Mouse (Mus musculus) liver, embryonic 12.5 days (tissue): ENCODE measurements around the gene Setd2. TPM values are rescaled to one million over a fixed set of nuclear protein-coding genes. Genes with fewer than 3 reads are reported as not detected.
A peak's percentile ranks its signal among the peaks of the same experiment; 100 is the strongest.

Source experiments
- ATAC-seq: fragments of 200-750 bp; cut with Nextera tagmentation; 2 replicates; pipeline ENCODE4 v1.8.0; 2017; ENCODE audit warnings: moderate number of reproducible peaks, mild to moderate bottlenecking, moderate library complexity
- H3K27ac ChIP-seq: fragments of 300-500 bp; sonication (generic); 2 replicates; pipeline ENCODE4 v1.5.1; 2016; ENCODE audit warnings: mild to moderate bottlenecking
- H3K27me3 ChIP-seq: fragments of 300-500 bp; sonication (generic); replicated peaks from 2 replicates; pipeline ENCODE4 v1.6.1; 2016; ENCODE audit warnings: mild to moderate bottlenecking, moderate library complexity
- H3K36me3 ChIP-seq: fragments of 300-500 bp; sonication (generic); 2 replicates; pipeline ENCODE4 v1.6.1; 2016; ENCODE audit warnings: mild to moderate bottlenecking, moderate library complexity
- H3K4me1 ChIP-seq: fragments of 300-500 bp; sonication (generic); 2 replicates; pipeline ENCODE4 v1.6.1; 2016
- H3K4me2 ChIP-seq: fragments of 300-500 bp; sonication (generic); 2 replicates; pipeline ENCODE4 v1.6.1; 2016; ENCODE audit warnings: mild to moderate bottlenecking, moderate library complexity
- H3K4me3 ChIP-seq: fragments of 300-500 bp; sonication (generic); 2 replicates; pipeline ENCODE4 v1.5.1; 2016; ENCODE audit warnings: mild to moderate bottlenecking, moderate library complexity
- H3K9ac ChIP-seq: fragments of 300-500 bp; sonication (generic); 2 replicates; pipeline ENCODE4 v1.6.1; 2016; ENCODE audit warnings: mild to moderate bottlenecking, moderate library complexity
- H3K9me3 ChIP-seq: fragments of 300-500 bp; sonication (generic); replicated peaks from 2 replicates; pipeline ENCODE4 v1.6.1; 2016; ENCODE audit warnings: mild to moderate bottlenecking, moderate library complexity
- WGBS: fragments of 180-500 bp; shearing (Covaris S2); methylation state at CpG from one replicate; pipeline ENCODE4 v1.1.7; 2016; ENCODE audit not compliant: insufficient replicate concordance; 5-methylcytosine and 5-hydroxymethylcytosine counted together
- polyA plus RNA-seq: library from polyadenylated mRNA; unstranded; fragments of >200 nt; fragmentation: Nextera tagmentation; extraction: Ambion mirVana; gene quantifications from 2 replicates; pipeline ENCODE4 v1.2.1, GENCODE M21; 2016

Setd2 gene
- polyA plus RNA-seq, 1 experiment from 2014 or later = 20.4 TPM

GRCm38 (mm10) chr9:110624361-110625166 lies 92.2 kb downstream of the Setd2 start, which contains the start of gene Nradd:
Gene Nradd, minus strand, starts transcription at chr9:110624452.
- 16% methylated on average over 41 of the region's 41 CpGs for WGBS
- Histone ChIP-seq H3K4me2 (peak within 1 kb of the TSS; percentile 88), H3K4me3 (peak within 1 kb of the TSS; percentile 60), H3K36me3 (peaks cover 61% of the 10 kb centered on the region), H3K4me1 (peaks cover 21% of the 10 kb centered on the region), H3K9me3 (no peaks in the 10 kb centered on the region), H3K27ac (peak within 1 kb of the TSS; percentile 49; the same call in 1 of the 2 replicates), H3K27me3 (no peaks in the 10 kb centered on the region), H3K9ac (peak within 1 kb of the TSS; percentile 62)
- peak; percentile 90 for ATAC-seq

GRCm38 (mm10) chr9:110625350-110625908 lies 93.0 kb downstream of the Setd2 start:
- H3K4me3 ChIP-seq = peak overlapping the region; percentile 60; the same call in 1 of the 2 replicates
- H3K36me3 ChIP-seq = peaks cover 61% of the 10 kb centered on the region
- H3K9ac ChIP-seq = peak overlapping the region; percentile 46; the same call in 1 of the 2 replicates
- no peak for ATAC-seq
- 74% methylated on average over 11 of the region's 11 CpGs for WGBS
- no peak overlapping the region for H3K27ac ChIP-seq
- H3K27me3 ChIP-seq = no peaks in the 10 kb centered on the region
- H3K9me3 ChIP-seq = no peaks in the 10 kb centered on the region
- peaks cover 21% of the 10 kb centered on the region for H3K4me1 ChIP-seq
- H3K4me2 ChIP-seq = peak overlapping the region; percentile 88

- Histone ChIP-seq H3K27me3 (no peaks in the 10 kb centered on the region), H3K27ac (no peak overlapping the region), H3K4me2 (no peak overlapping the region), H3K9me3 (no peaks in the 10 kb centered on the region), H3K4me3 (no peak overlapping the region), H3K36me3 (peaks cover 86% of the 10 kb centered on the region), H3K9ac (no peak overlapping the region), H3K4me1 (peaks cover 3% of the 10 kb centered on the region)
- 88% methylated on average over 15 of the region's 15 CpGs for whole genome bisulfite sequencing
- no peak for ATAC-seq
Measured at GRCm38 (mm10) chr9:110630171-110630570, 97.8 kb downstream of the Setd2 start.

GRCm38 (mm10) chr9:110631191-110631590 lies 98.8 kb downstream of the Setd2 start:
- ATAC-seq = no peak
- Histone ChIP-seq H3K36me3 (peaks cover 82% of the 10 kb centered on the region), H3K9me3 (no peaks in the 10 kb centered on the region), H3K4me1 (no peaks in the 10 kb centered on the region), H3K27ac (no peak overlapping the region), H3K4me3 (no peak overlapping the region), H3K9ac (no peak overlapping the region), H3K27me3 (no peaks in the 10 kb centered on the region), H3K4me2 (no peak overlapping the region)
- 64% methylated on average over 10 of the region's 10 CpGs for WGBS

GRCm38 (mm10) chr9:110631651-110632275 lies 99.4 kb downstream of the Setd2 start:
- Histone ChIP-seq H3K27me3 (no peaks in the 10 kb centered on the region), H3K4me2 (no peak overlapping the region), H3K9ac (no peak overlapping the region), H3K4me3 (no peak overlapping the region), H3K9me3 (no peaks in the 10 kb centered on the region), H3K4me1 (no peaks in the 10 kb centered on the region), H3K27ac (no peak overlapping the region), H3K36me3 (peaks cover 81% of the 10 kb centered on the region)
- ATAC-seq = no peak
- 70% methylated on average over 30 of the region's 30 CpGs for whole genome bisulfite sequencing

GRCm38 (mm10) chr9:110632671-110633070 lies 100.3 kb downstream of the Setd2 start:
- no peak overlapping the region for H3K4me2 ChIP-seq
- H3K9me3 ChIP-seq = no peaks in the 10 kb centered on the region
- no peak overlapping the region for H3K4me3 ChIP-seq
- no peak overlapping the region for H3K9ac ChIP-seq
- ATAC-seq = no peak
- H3K27ac ChIP-seq = no peak overlapping the region
- H3K27me3 ChIP-seq = no peaks in the 10 kb centered on the region
- peaks cover 78% of the 10 kb centered on the region for H3K36me3 ChIP-seq
- no peaks in the 10 kb centered on the region for H3K4me1 ChIP-seq
- WGBS = 79% methylated on average over 15 of the region's 15 CpGs

- no peaks in the 10 kb centered on the region for H3K4me1 ChIP-seq
- H3K4me3 ChIP-seq = no peak overlapping the region
- no peak for ATAC-seq
- no peak overlapping the region for H3K4me2 ChIP-seq
- H3K9me3 ChIP-seq = no peaks in the 10 kb centered on the region
- H3K9ac ChIP-seq = no peak overlapping the region
- H3K27ac ChIP-seq = no peak overlapping the region
- H3K27me3 ChIP-seq = no peaks in the 10 kb centered on the region
- peaks cover 78% of the 10 kb centered on the region for H3K36me3 ChIP-seq
- WGBS = 80% methylated on average over 17 of the region's 17 CpGs
Measured at GRCm38 (mm10) chr9:110633882-110634281, 101.5 kb downstream of the Setd2 start.

GRCm38 (mm10) chr9:110635225-110635624 lies 102.8 kb downstream of the Setd2 start:
- no peak for ATAC-seq
- Histone ChIP-seq H3K9me3 (no peaks in the 10 kb centered on the region), H3K4me2 (no peak overlapping the region), H3K4me1 (no peaks in the 10 kb centered on the region), H3K36me3 (peaks cover 78% of the 10 kb centered on the region), H3K27me3 (no peaks in the 10 kb centered on the region), H3K27ac (no peak overlapping the region), H3K4me3 (no peak overlapping the region), H3K9ac (no peak overlapping the region)
- 13% methylated on average over 19 of the region's 19 CpGs for WGBS

GRCm38 (mm10) chr9:110638611-110639021 lies 106.2 kb downstream of the Setd2 start:
- H3K4me3 ChIP-seq = no peak overlapping the region
- 79% methylated on average over 10 of the region's 10 CpGs for WGBS
- no peaks in the 10 kb centered on the region for H3K9me3 ChIP-seq
- H3K4me1 ChIP-seq = peaks cover 5% of the 10 kb centered on the region; the same call in 1 of the 2 replicates
- H3K36me3 ChIP-seq = peaks cover 54% of the 10 kb centered on the region
- no peaks in the 10 kb centered on the region for H3K27me3 ChIP-seq
- H3K9ac ChIP-seq = no peak overlapping the region
- H3K4me2 ChIP-seq = no peak overlapping the region
- no peak for ATAC-seq
- H3K27ac ChIP-seq = no peak overlapping the region

- Histone ChIP-seq H3K9ac (no peak overlapping the region), H3K4me1 (peaks cover 29% of the 10 kb centered on the region), H3K4me3 (no peak overlapping the region), H3K36me3 (peaks cover 50% of the 10 kb centered on the region), H3K9me3 (no peaks in the 10 kb centered on the region), H3K27me3 (no peaks in the 10 kb centered on the region), H3K27ac (no peak overlapping the region), H3K4me2 (no peak overlapping the region)
- 58% methylated on average over 5 of the region's 5 CpGs for WGBS
- no peak for ATAC-seq
Measured at GRCm38 (mm10) chr9:110641006-110641405, 108.6 kb downstream of the Setd2 start.

- H3K4me3 ChIP-seq = no peak overlapping the region
- no peak overlapping the region for H3K27ac ChIP-seq
- no peaks in the 10 kb centered on the region for H3K9me3 ChIP-seq
- H3K27me3 ChIP-seq = no peaks in the 10 kb centered on the region
- peaks cover 34% of the 10 kb centered on the region for H3K4me1 ChIP-seq
- 54% methylated on average over 5 of the region's 5 CpGs for WGBS
- no peak overlapping the region for H3K9ac ChIP-seq
- H3K36me3 ChIP-seq = peaks cover 34% of the 10 kb centered on the region
- ATAC-seq = no peak
- H3K4me2 ChIP-seq = no peak overlapping the region
Measured at GRCm38 (mm10) chr9:110642812-110643524, 110.6 kb downstream of the Setd2 start.
